Mouse (Mus musculus) forebrain, embryonic 12.5 days (tissue): ENCODE data around the gene Snx29. TPM values are rescaled to one million over a fixed set of nuclear protein-coding genes. Genes with fewer than 3 reads are reported as not detected.

Experiments used
- ATAC-seq: fragments of 200-750 bp; cut with Nextera tagmentation; 2 replicates; pipeline ENCODE4 v1.8.0; 2017; ENCODE audit warnings: moderate TSS enrichment; ENCODE audit not compliant: low FRiP score
- H3K27ac ChIP-seq: fragments of 300-500 bp; sonication (generic); 2 replicates; pipeline ENCODE4 v1.5.1; 2016; ENCODE audit warnings: mild to moderate bottlenecking
- H3K27me3 ChIP-seq: fragments of 300-500 bp; sonication (generic); 2 replicates; pipeline ENCODE4 v1.6.1; 2016; ENCODE audit warnings: mild to moderate bottlenecking
- H3K36me3 ChIP-seq: fragments of 300-500 bp; sonication (generic); replicated peaks from 2 replicates; pipeline ENCODE4 v1.6.1; 2016; ENCODE audit warnings: mild to moderate bottlenecking
- H3K4me1 ChIP-seq: fragments of 300-500 bp; sonication (generic); 2 replicates; pipeline ENCODE4 v1.6.1; 2016
- H3K4me2 ChIP-seq: fragments of 300-500 bp; sonication (generic); 2 replicates; pipeline ENCODE4 v1.6.1; 2016; ENCODE audit warnings: mild to moderate bottlenecking, moderate library complexity
- H3K4me3 ChIP-seq: fragments of 300-500 bp; sonication (generic); replicated peaks from 2 replicates; pipeline ENCODE4 v1.5.1; 2016; ENCODE audit warnings: mild to moderate bottlenecking
- H3K9ac ChIP-seq: fragments of 300-500 bp; sonication (generic); 2 replicates; pipeline ENCODE4 v1.6.1; 2016; ENCODE audit warnings: mild to moderate bottlenecking
- H3K9me3 ChIP-seq: fragments of 300-500 bp; sonication (generic); 2 replicates; pipeline ENCODE4 v1.6.1; 2016
- WGBS: fragments of 180-500 bp; shearing (Covaris S2); methylation state at CpG from one replicate; pipeline ENCODE4 v1.1.7; 2016; 5-methylcytosine and 5-hydroxymethylcytosine counted together
- polyA plus RNA-seq: library from polyadenylated mRNA; unstranded; fragments of >200 nt; fragmentation: Nextera tagmentation; extraction: Ambion mirVana; gene quantifications from 2 replicates; pipeline ENCODE4 v1.2.1, GENCODE M21; 2016

The Snx29 gene
- polyA plus RNA-seq, 1 experiment from 2014 or later: 16.4 TPM

DNA sequence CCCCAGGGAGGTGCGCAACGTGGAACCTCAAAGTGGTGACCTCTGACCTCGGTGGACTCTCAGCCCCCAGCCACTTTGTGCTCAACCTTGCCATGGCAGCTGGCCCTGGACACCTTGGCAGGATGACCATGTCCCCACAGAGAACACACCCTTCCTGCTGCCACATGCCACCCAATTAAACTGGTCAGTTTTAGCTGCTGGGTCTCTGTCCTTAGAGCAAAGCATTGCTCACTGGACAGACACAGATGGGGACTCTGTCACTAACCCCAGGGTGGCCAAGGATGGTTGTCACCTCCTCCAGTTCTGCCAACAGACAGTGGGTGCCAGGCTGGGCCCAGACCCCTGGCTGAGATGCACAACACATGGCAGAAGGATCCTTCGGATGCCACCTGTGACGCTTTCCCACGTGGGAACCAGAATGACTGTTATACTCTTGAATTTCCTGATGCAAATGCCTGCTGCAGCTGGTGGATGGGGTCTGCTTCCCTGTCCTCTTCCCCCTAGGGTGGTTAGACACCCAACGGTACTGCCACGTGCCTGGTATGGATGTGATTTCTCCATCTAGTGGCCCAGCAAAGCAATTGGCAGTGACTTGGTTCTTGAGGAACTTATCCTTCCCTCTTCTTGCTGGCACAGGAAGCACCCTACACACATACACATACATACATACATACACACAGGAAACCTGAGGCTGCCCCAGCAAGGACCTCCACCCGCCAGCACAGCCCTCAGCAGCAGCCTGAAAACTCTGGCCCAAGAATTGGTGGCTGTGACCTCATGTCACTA, 432.8 kb downstream of the Snx29 start:
- Histone ChIP-seq H3K27me3 (no peaks in the 10 kb centered on the region), H3K36me3 (no peaks in the 10 kb centered on the region), H3K9me3 (no peaks in the 10 kb centered on the region), H3K27ac (no peak overlapping the region), H3K4me1 (no peaks in the 10 kb centered on the region), H3K9ac (no peak overlapping the region), H3K4me2 (no peak overlapping the region), H3K4me3 (no peak overlapping the region)
- 88% methylated on average over 9 of the region's 9 CpGs for WGBS
- no peak for ATAC-seq

DNA sequence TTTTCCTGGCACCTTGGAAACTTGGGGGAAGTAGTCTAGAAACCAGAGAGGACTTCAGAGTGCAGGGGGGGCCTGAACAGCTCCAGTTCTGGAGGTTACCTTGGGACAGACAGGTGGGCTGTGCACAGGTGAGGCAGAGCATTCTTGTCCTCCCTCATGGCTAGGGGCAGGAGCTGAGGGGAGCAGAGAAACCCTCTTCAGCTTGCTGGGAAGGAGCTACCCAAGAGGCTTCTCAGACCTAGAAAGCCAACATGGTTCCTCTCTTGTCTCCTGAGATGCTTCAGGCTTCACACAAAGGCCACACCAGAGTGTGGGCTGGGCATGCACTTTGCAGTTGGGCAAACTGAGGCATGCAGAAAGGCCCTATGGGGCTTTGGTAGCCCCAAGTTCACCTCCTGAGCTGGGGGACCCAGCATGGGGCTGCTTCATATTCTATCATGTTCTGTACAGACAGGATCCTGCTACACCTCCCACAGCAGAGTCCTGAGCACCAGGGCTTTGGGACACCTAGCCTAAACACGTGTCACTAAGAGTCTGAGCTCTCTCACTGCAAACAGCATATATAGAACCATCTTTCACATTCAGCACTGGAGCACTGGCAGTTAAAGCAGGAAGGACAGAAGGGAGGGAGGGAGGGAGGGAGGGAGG, 434.0 kb downstream of the Snx29 start:
- Histone ChIP-seq H3K27me3 (no peaks in the 10 kb centered on the region), H3K4me1 (no peaks in the 10 kb centered on the region), H3K4me2 (no peak overlapping the region), H3K36me3 (no peaks in the 10 kb centered on the region), H3K27ac (no peak overlapping the region), H3K9ac (no peak overlapping the region), H3K9me3 (no peaks in the 10 kb centered on the region), H3K4me3 (no peak overlapping the region)
- 78% methylated on average over 1 of the region's 1 CpGs for WGBS
- ATAC-seq: no peak

DNA sequence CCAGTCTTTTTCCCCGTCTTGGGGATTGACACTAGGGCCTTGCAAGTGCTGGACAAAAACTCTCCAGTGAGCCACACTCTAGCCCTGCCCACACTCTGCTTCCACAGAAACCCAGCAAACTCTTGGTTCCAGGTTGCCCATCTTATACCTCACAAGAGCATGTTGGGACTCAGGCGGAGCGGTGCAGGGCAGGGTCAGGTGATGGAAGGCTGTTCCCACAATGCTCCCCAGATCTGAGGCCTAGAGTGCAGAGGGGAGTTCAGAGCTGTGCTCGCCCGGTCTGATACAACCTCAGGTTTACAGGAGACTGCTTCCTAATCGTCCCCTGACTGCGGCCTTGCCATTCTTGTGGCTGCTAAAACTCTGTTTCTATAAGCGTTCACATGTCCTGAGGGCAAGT, 434.8 kb downstream of the Snx29 start:
- no peak overlapping the region for H3K4me2 ChIP-seq
- 88% methylated on average over 8 of the region's 8 CpGs for WGBS
- H3K4me3 ChIP-seq: no peak overlapping the region
- H3K9ac ChIP-seq: no peak overlapping the region
- ATAC-seq: no peak
- no peaks in the 10 kb centered on the region for H3K9me3 ChIP-seq
- H3K36me3 ChIP-seq: no peaks in the 10 kb centered on the region
- H3K27ac ChIP-seq: no peak overlapping the region
- H3K27me3 ChIP-seq: no peaks in the 10 kb centered on the region
- no peaks in the 10 kb centered on the region for H3K4me1 ChIP-seq

DNA sequence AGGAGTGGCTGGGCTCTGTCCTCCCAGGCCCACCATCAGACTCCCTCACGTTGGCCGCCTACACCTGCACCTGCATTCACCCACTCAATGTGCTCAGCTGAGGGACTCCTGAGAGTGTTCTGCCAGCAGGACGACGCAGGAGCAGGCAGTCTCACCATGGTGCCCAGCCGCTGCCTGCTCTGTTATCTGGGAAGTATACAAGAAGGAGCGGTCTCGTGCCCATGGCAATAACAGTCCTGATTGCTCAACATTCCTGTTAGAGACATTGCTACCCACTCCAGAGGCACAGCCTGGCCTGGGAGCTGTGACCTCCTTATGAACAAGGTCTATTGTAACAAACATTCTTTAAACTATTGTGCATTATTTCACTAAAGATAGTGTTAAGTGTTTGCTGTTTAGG, 435.2 kb downstream of the Snx29 start:
- Histone ChIP-seq H3K4me1 (no peaks in the 10 kb centered on the region), H3K9me3 (no peaks in the 10 kb centered on the region), H3K27me3 (no peaks in the 10 kb centered on the region), H3K4me2 (no peak overlapping the region), H3K27ac (no peak overlapping the region), H3K9ac (no peak overlapping the region), H3K36me3 (no peaks in the 10 kb centered on the region), H3K4me3 (no peak overlapping the region)
- 84% methylated on average over 7 of the region's 7 CpGs for WGBS
- ATAC-seq: no peak

DNA sequence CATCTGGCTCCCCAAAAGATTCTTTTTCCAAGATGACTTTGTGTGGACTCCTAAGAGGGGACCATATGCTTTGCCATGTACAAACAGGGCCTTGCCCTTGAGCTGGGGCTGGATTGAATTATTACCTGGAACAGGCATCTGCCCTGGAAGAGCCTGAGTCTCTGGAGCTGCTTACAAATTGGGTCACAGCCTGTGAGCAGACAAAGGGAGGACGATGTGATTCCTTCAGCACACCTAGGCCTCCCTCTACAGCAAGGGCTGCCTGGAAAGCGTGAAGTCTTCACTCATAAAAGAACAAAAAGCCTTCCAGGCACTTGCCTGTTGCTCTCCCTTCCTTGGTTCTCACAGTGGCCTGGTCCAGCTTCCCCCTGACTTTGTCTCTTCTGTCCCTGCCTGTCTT, 449.6 kb downstream of the Snx29 start:
- Histone ChIP-seq H3K9ac (no peak overlapping the region), H3K27me3 (no peaks in the 10 kb centered on the region)
- WGBS: 66% methylated on average over 2 of the region's 2 CpGs

DNA sequence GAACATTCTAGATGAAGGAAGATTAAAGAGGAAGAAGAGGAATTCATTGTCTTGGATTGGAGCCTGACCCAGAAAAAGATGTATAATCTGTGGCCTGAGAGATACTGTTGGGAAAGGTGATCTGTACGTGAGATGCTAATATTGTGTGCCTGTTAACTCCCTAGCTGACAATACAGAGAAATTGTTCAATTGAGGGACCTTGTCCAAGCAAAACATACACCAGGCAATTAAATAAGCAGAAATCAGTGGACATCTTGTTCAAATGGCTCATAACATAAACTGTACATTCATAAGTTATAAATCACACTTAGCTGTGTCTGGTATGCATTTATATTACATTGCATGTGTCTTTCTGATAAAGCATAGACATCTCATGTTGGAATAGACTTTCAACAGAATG, 451.6 kb downstream of the Snx29 start:
- ATAC-seq: no peak

More for the DNA sequence above, 449.6 kb downstream of the Snx29 start:
- no peaks in the 10 kb centered on the region for H3K36me3 ChIP-seq
- H3K27ac ChIP-seq: no peak overlapping the region
- no peak overlapping the region for H3K4me2 ChIP-seq
- no peak overlapping the region for H3K4me3 ChIP-seq
- no peak for ATAC-seq
- H3K4me1 ChIP-seq: no peaks in the 10 kb centered on the region
- peaks cover 7% of the 10 kb centered on the region for H3K9me3 ChIP-seq

DNA sequence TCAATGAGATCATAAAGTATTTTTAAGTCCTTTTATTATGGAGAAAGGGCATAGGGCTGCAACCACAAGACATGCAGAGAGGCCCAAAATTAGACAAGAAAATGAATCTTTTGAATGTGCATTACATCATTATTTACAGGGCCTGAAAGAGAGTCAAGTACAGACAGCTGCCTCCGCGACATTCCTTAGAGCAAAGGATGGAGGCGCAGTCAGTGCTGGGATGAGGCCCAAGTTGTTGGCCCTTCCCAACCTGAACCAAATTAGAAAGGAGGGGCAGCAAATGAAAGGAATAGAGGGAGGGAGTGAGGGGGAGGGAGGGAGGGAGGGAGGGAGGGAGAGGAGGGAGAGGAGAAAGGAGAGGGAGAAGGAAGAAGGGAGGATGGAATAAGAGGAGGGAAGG, 453.8 kb downstream of the Snx29 start:
- ATAC-seq: no peak
- no peaks in the 10 kb centered on the region for H3K27me3 ChIP-seq
- no peak overlapping the region for H3K9ac ChIP-seq
- H3K27ac ChIP-seq: no peak overlapping the region
- no peaks in the 10 kb centered on the region for H3K9me3 ChIP-seq
- no peak overlapping the region for H3K4me3 ChIP-seq
- no peak overlapping the region for H3K4me2 ChIP-seq
- no peaks in the 10 kb centered on the region for H3K36me3 ChIP-seq
- no peaks in the 10 kb centered on the region for H3K4me1 ChIP-seq
- 58% methylated on average over 3 of the region's 3 CpGs for WGBS

More for the DNA sequence above, 451.6 kb downstream of the Snx29 start:
- 78% methylated on average over 1 of the region's 1 CpGs for WGBS
- Histone ChIP-seq H3K4me3 (no peak overlapping the region), H3K27me3 (no peaks in the 10 kb centered on the region), H3K9ac (no peak overlapping the region), H3K4me2 (no peak overlapping the region), H3K4me1 (no peaks in the 10 kb centered on the region), H3K9me3 (peaks cover 7% of the 10 kb centered on the region), H3K36me3 (no peaks in the 10 kb centered on the region), H3K27ac (no peak overlapping the region)

DNA sequence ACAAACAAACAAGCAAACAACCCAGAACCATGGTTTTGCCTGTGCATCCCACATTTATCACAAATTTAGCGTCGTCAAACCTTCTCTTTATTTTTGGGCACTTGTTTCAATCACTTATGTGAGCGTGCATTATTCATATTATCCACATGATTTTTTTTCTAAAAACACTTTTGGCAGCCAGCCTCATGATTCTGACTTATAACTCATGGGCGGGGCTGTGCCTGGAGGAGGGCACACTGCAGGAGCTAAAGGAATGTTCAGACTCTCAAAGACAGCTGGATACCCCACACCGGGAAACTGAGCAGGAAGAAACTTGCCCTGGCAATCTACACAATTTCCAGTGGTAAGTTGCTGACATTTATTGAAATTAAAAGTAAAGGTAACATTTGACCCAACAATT, 455.5 kb downstream of the Snx29 start:
- 85% methylated on average over 5 of the region's 5 CpGs for WGBS
- no peak for ATAC-seq
- no peak overlapping the region for H3K27ac ChIP-seq

DNA sequence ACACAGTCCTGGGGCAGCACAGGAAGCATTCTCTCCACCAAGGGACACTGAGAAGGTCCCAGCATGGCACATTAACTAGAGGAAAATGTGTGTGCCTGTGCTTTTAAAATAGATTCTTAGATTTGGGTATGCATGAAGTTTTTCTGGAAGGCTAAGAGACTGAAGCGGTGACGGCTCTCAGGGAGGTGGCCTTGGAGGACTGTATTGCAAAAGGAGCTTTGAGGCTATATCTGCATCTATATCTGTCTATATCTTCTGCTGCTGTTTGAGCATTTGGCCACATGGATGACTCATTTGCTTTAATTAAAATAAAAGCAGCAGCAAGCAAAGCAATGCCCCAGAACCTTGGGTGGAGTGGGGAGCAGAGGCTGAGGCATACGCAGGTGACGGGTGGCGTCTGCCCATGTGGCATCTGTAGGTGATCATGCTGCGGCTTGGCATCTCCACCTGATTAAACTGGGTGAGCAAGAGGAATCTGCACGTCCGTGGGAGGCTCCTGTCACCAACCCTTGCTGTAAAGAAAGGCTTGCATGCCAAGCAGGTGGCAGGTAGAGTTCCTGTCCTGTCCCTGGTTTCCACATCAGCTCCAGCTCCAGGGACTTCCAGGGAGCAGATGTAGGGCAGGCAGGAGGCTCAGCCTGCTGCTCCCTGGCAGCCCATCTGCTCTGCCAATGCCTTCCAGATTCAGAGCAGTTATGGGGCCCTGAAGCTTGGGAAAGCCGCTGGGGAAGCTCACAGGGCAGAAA, 456.2 kb downstream of the Snx29 start:
- H3K9me3 ChIP-seq: no peaks in the 10 kb centered on the region
- no peak overlapping the region for H3K4me2 ChIP-seq
- no peak overlapping the region for H3K27ac ChIP-seq
- H3K27me3 ChIP-seq: no peaks in the 10 kb centered on the region
- 86% methylated on average over 9 of the region's 9 CpGs for WGBS
- H3K9ac ChIP-seq: no peak overlapping the region
- no peaks in the 10 kb centered on the region for H3K36me3 ChIP-seq
- no peak overlapping the region for H3K4me3 ChIP-seq
- ATAC-seq: no peak
- H3K4me1 ChIP-seq: no peaks in the 10 kb centered on the region

More for the DNA sequence above, 455.5 kb downstream of the Snx29 start:
- Histone ChIP-seq H3K36me3 (no peaks in the 10 kb centered on the region), H3K4me1 (no peaks in the 10 kb centered on the region), H3K4me3 (no peak overlapping the region), H3K9me3 (no peaks in the 10 kb centered on the region), H3K27me3 (no peaks in the 10 kb centered on the region), H3K9ac (no peak overlapping the region), H3K4me2 (no peak overlapping the region)

DNA sequence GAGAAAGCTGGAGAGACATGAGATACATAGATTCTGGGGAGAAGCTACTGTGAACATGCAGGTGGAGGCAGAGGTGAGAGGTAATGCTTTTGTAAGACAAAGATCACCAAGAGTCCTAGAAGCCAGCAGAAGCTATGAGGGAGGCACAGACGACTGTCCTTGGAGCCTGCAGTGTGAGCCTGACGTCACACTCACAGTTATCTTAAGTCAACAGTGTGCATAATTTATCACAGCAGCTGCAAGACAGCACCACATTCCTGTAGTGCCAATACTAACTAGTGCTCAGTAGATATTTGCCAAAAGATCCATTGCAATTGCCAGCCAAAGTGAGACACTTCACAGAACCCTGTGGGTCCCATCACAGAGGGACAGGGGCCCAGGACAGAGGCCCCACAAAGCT, 459.4 kb downstream of the Snx29 start:
- no peaks in the 10 kb centered on the region for H3K9me3 ChIP-seq
- H3K27me3 ChIP-seq: no peaks in the 10 kb centered on the region
- WGBS: 59% methylated on average over 2 of the region's 2 CpGs
- H3K4me1 ChIP-seq: no peaks in the 10 kb centered on the region
- ATAC-seq: no peak
- H3K9ac ChIP-seq: no peak overlapping the region
- H3K27ac ChIP-seq: no peak overlapping the region
- H3K4me3 ChIP-seq: no peak overlapping the region
- H3K36me3 ChIP-seq: no peaks in the 10 kb centered on the region
- no peak overlapping the region for H3K4me2 ChIP-seq

DNA sequence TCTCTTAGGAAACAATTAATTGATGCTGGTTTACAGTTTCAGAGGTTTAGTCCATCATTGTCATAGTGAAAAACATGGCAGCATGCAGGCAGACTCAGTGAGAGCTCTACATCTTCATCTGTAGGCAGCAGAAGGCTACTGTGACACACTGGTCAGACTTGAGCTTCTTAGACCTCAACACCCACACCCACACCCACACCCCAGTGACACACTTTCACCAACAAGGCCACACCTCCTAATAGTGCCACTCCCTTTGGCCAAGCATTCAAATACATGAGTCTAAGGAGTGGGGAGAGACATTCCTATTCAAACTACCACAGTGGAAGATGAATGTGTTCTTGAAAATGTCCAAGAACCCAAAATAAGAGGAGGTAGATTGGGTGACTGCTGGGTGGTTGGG, 460.6 kb downstream of the Snx29 start:
- no peaks in the 10 kb centered on the region for H3K36me3 ChIP-seq
- no peak overlapping the region for H3K4me2 ChIP-seq
- H3K27me3 ChIP-seq: no peaks in the 10 kb centered on the region
- H3K9me3 ChIP-seq: no peaks in the 10 kb centered on the region
- no peak overlapping the region for H3K27ac ChIP-seq
- H3K9ac ChIP-seq: no peak overlapping the region
- no peaks in the 10 kb centered on the region for H3K4me1 ChIP-seq
- ATAC-seq: no peak
- no peak overlapping the region for H3K4me3 ChIP-seq

DNA sequence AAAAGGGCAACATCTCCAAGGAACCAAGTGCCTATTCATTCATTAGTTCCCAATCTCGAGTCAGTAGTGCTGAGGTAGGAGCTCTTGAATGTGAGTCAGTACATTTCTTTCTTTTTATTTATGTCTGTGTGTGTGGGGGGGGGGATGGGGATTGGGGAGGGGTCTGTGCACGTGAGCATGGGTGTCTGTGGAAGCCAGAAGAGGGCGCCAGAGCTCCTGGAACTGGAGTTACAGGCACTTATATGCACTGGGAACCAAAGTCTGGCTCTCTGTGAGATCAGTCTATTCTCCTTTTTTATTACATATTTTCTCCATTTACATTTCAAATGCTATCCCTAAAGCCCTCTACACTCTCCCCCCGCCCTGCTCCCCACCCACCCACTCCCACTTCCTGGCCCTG, 461.6 kb downstream of the Snx29 start:
- no peak for ATAC-seq
- Histone ChIP-seq H3K27me3 (no peaks in the 10 kb centered on the region), H3K4me3 (no peak overlapping the region), H3K4me1 (no peaks in the 10 kb centered on the region), H3K9me3 (no peaks in the 10 kb centered on the region), H3K9ac (no peak overlapping the region), H3K27ac (no peak overlapping the region), H3K36me3 (no peaks in the 10 kb centered on the region), H3K4me2 (no peak overlapping the region)
- 74% methylated on average over 4 of the region's 4 CpGs for WGBS
